ENCODE assay signal across 14 mouse cellular contexts in the genomic region with DNA sequence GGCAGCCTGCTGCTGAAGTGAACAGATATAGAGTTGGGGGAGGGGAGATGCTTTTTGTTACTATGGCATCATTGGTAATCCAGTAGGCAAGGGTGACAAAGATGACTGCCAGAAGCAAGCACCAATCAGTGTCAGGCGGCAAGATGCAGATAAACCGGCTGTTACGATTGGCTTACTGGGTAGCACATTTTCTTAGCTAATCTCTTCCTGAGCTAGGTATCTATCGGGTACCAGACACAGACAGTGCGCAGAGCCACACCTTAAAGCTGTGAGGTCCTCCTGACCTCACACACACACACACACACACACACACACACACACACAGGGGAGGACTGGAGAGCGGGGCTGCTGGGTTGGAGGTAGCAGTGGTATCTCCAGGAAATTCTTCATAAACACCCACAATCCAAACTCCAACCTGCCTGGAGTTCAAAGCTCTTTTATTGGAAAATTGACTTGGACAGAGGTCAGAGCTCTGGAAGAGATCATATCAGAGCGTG.
DNase-seq lines count a peak whose midpoint lies in the region; ATAC-seq and TF ChIP-seq lines count a peak whose summit lies in the region.
"Had no signal": no experiment of that assay in that cellular context is flagged by ENCODE, and none has a peak within 500 bp of the region (broad histone marks: within the 10 kb centered on the region; RNA-seq: fewer than 3 reads in every experiment).

No protein-coding gene starts in this region.

- H3K4me3 ChIP-seq in forebrain, embryonic 12.5 days (replicated peaks), result no peak overlapping the region
- no peak overlapping the region for H3K4me3 ChIP-seq in forebrain, embryonic 10.5 days
- H3K4me3 ChIP-seq in liver, embryonic 14.5 days (ENCODE audit: insufficient read depth in 1 of 2, low read depth in 2 of 2, low read length in 2 of 2), result no peak overlapping the region
- H3K4me3 ChIP-seq in stomach, postnatal 0 days (ENCODE audit: low read depth, low read length), result no peak overlapping the region

- H3K27me3 ChIP-seq in forebrain, embryonic 12.5 days, result no peaks in the 10 kb centered on the region
- H3K27me3 ChIP-seq in forebrain, embryonic 10.5 days (ENCODE audit: poor library complexity, severe bottlenecking), result no peaks in the 10 kb centered on the region
- H3K27me3 ChIP-seq in liver, embryonic 14.5 days (ENCODE audit: control insufficient read depth, insufficient read depth, low read length), result no peaks in the 10 kb centered on the region
- H3K27me3 ChIP-seq in stomach, postnatal 0 days (ENCODE audit: control insufficient read depth, insufficient read depth, low read length), result no peaks in the 10 kb centered on the region

- no peaks in the 10 kb centered on the region; the same call in 1 of the 2 replicates for H3K36me3 ChIP-seq in forebrain, embryonic 12.5 days (replicated peaks)
- peaks cover 52% of the 10 kb centered on the region for H3K36me3 ChIP-seq in forebrain, embryonic 10.5 days (replicated peaks)
- no peaks in the 10 kb centered on the region for H3K36me3 ChIP-seq in liver, embryonic 14.5 days (replicated peaks; ENCODE audit: control insufficient read depth, insufficient read depth, low read depth)
- no peaks in the 10 kb centered on the region for H3K36me3 ChIP-seq in stomach, postnatal 0 days (ENCODE audit: control insufficient read depth, insufficient read depth, low read length)

- 83% methylated on average over 7 of the region's 7 CpGs for WGBS in forebrain, embryonic 12.5 days
- WGBS in forebrain, embryonic 10.5 days, result 84% methylated on average over 7 of the region's 7 CpGs
- 51% methylated on average over 7 of the region's 7 CpGs for WGBS in liver, embryonic 14.5 days (ENCODE audit: insufficient replicate concordance)
- 63% methylated on average over 7 of the region's 7 CpGs for WGBS in stomach, postnatal 0 days

- ATAC-seq in forebrain, embryonic 12.5 days (ENCODE audit: low FRiP score), result peak; percentile 46; the same call in 1 of the 2 replicates
- ATAC-seq in liver, embryonic 14.5 days (ENCODE audit: insufficient read depth), result peak; percentile 50; the same call in 1 of the 2 replicates
- peak; percentile 62 for ATAC-seq in stomach, postnatal 0 days (ENCODE audit: low FRiP score, low TSS enrichment)

- no peak for TF ChIP-seq EP300 in liver, embryonic 14.5 days (IDR thresholded peaks at IDR 0.05; ENCODE audit: low read depth)
- no peak for TF ChIP-seq EP300 in stomach, postnatal 0 days (optimal IDR thresholded peaks at IDR 0.05)

- H3K4me2 ChIP-seq in forebrain, embryonic 12.5 days, result no peak overlapping the region
- no peak overlapping the region for H3K4me2 ChIP-seq in liver, embryonic 14.5 days (ENCODE audit: low read depth)
- H3K4me2 ChIP-seq in stomach, postnatal 0 days (replicated peaks; ENCODE audit: low read depth), result no peak overlapping the region

- H3K4me1 ChIP-seq in forebrain, embryonic 12.5 days, result peaks cover 17% of the 10 kb centered on the region
- H3K4me1 ChIP-seq in forebrain, embryonic 10.5 days, result peaks cover 53% of the 10 kb centered on the region
- peaks cover 0 to 14% of the 10 kb centered on the region in 2 experiments; a peak in 2 of 4 replicates for H3K4me1 ChIP-seq in liver, embryonic 14.5 days (replicated peaks; ENCODE audit: control insufficient read depth in 2 of 2, insufficient read depth in 2 of 2, low read length in 1 of 2)
- no peaks in the 10 kb centered on the region for H3K4me1 ChIP-seq in stomach, postnatal 0 days (replicated peaks; ENCODE audit: control insufficient read depth, insufficient read depth)

- H3K9ac ChIP-seq in forebrain, embryonic 12.5 days, result no peak overlapping the region
- no peak overlapping the region for H3K9ac ChIP-seq in liver, embryonic 14.5 days (replicated peaks)
- H3K9ac ChIP-seq in stomach, postnatal 0 days (ENCODE audit: low read length), result no peak overlapping the region

- no peak for DNase-seq in forebrain, embryonic 10.5 days (ENCODE audit: extremely low spot score, low spot score)
- peak; percentile 46 for DNase-seq in retina, postnatal 1 day
- DNase-seq in retina, embryonic 14.5 days (ENCODE audit: low spot score), result no peak
- DNase-seq in liver, embryonic 14.5 days (ENCODE audit: low read depth in 3 of 3, low spot score in 3 of 3), result peak in 2 of 3 experiments; percentile 5 to 9
- DNase-seq in stomach, postnatal 0 days (ENCODE audit: low spot score), result peak; percentile 28
- no peak for DNase-seq in ovary, postnatal 14 days (ENCODE audit: low spot score)
- DNase-seq in kidney, adult 8-10 months, result no peak
- DNase-seq: adrenal gland, postnatal 25 days; cerebellum, adult 9-11 months; gastrocnemius, postnatal 10 days; kidney, adult 9 months; lung, postnatal 14 days; thymus, postnatal 14 days had no signal

- no peaks in the 10 kb centered on the region for H3K9me3 ChIP-seq in forebrain, embryonic 12.5 days
- H3K9me3 ChIP-seq in forebrain, embryonic 10.5 days, result no peaks in the 10 kb centered on the region
- no peaks in the 10 kb centered on the region for H3K9me3 ChIP-seq in liver, embryonic 14.5 days (ENCODE audit: control insufficient read depth, low read length)
- H3K9me3 ChIP-seq in stomach, postnatal 0 days (ENCODE audit: control insufficient read depth, low read length), result no peaks in the 10 kb centered on the region

- TF ChIP-seq CTCF in liver, embryonic 14.5 days (IDR thresholded peaks at IDR 0.05; ENCODE audit: low read depth), result no peak
- TF ChIP-seq CTCF in stomach, postnatal 0 days (IDR thresholded peaks at IDR 0.05; ENCODE audit: low read depth), result no peak

- H3K27ac ChIP-seq in forebrain, embryonic 12.5 days, result no peak overlapping the region
- H3K27ac ChIP-seq in forebrain, embryonic 10.5 days, result no peak overlapping the region
- H3K27ac ChIP-seq in liver, embryonic 14.5 days, result no peak overlapping the region
- no peak overlapping the region for H3K27ac ChIP-seq in stomach, postnatal 0 days (replicated peaks)

Comparison
In these comparisons a context has a peak if more than half of its experiments do, and no peak if none do; other contexts are left out.
1. DNase-seq: peak in retina, postnatal 1 day (single experiment), liver, embryonic 14.5 days (2 of 3) and stomach, postnatal 0 days (single experiment); none in forebrain, embryonic 10.5 days (single experiment), retina, embryonic 14.5 days (single experiment), ovary, postnatal 14 days (single experiment) and kidney, adult 8-10 months (0 of 2).
2. Peak in every context shown above with its lines, with median percentiles within 50 percentile points of each other: ATAC-seq.